Mouse (Mus musculus): ENCODE results near the gene Hyal6. TPM values are rescaled to one million over a fixed set of nuclear protein-coding genes. Genes with fewer than 3 reads are reported as not detected.

Hyal6 gene
- total and polyA plus RNA-seq, 3 experiments = not detected

- H3K4me1 ChIP-seq (ENCODE audit: control insufficient read depth in 1 of 2, insufficient read depth in 2 of 2, low read length in 2 of 2) = no peaks in the 10 kb centered on the region
- no peaks in the 10 kb centered on the region for H3K79me2 ChIP-seq (ENCODE audit: control insufficient read depth, insufficient read depth, low read length, poor library complexity)
These were observed 35.8 kb upstream of the Hyal6 start for GRCm38 (mm10) chr6:24697216-24697615.

GRCm38 (mm10) chr6:24707090-24707489, 26.0 kb upstream of the Hyal6 start:
- peak; percentile 31 for DNase-seq (ENCODE audit: low read depth, low spot score)
- Histone ChIP-seq H3K27me3 (ENCODE audit: control insufficient read depth in 1 of 2, insufficient read depth in 2 of 2, low read length in 2 of 2) (no peaks in the 10 kb centered on the region; a peak in 1 of 4 replicates), H3K79me2 (ENCODE audit: control insufficient read depth, insufficient read depth, low read length, poor library complexity) (no peaks in the 10 kb centered on the region), H3K4me3 (ENCODE audit: control insufficient read depth in 1 of 2, insufficient read depth in 1 of 2, low read depth in 2 of 2, low read length in 2 of 2) (no peak overlapping the region), H3K9ac (ENCODE audit: control insufficient read depth, low read depth, low read length, poor library complexity, severe bottlenecking) (no peak overlapping the region), H3K9me3 (replicated peaks; ENCODE audit: insufficient read depth, low read length) (no peaks in the 10 kb centered on the region), H3K36me3 (ENCODE audit: control insufficient read depth in 1 of 2, insufficient read depth in 2 of 2, low read length in 2 of 2) (no peaks in the 10 kb centered on the region), H3K4me1 (ENCODE audit: control insufficient read depth in 1 of 2, insufficient read depth in 2 of 2, low read length in 2 of 2) (no peaks in the 10 kb centered on the region), H3K27ac (ENCODE audit: control insufficient read depth, low read depth, low read length) (no peak overlapping the region)
- TF ChIP-seq USF1 (IDR thresholded peaks at IDR 0.05; ENCODE audit: low read depth, low read length) = no peak
- TF ChIP-seq NRF1 (IDR thresholded peaks at IDR 0.05; ENCODE audit: insufficient read depth, low read depth, low read length, poor library complexity, severe bottlenecking) = no peak
- TF ChIP-seq NELFE (IDR thresholded peaks at IDR 0.05; ENCODE audit: low read depth, low read length) = no peak
- TF ChIP-seq MEF2A (IDR thresholded peaks at IDR 0.05; ENCODE audit: extremely low read depth, insufficient replicate concordance, low read depth, low read length, poor library complexity, severe bottlenecking) = no peak
- TF ChIP-seq KAT2A (conservative IDR thresholded peaks at IDR 0.05; ENCODE audit: low read depth, low read length) = no peak
- no peak for TF ChIP-seq TCF12 (IDR thresholded peaks at IDR 0.05; ENCODE audit: low read depth, low read length)

More at GRCm38 (mm10) chr6:24697216-24697615, 35.8 kb upstream of the Hyal6 start:
- DNase-seq (ENCODE audit: low read depth, low spot score) = no peak
- Histone ChIP-seq H3K27ac (ENCODE audit: control insufficient read depth, low read depth, low read length) (no peak overlapping the region), H3K27me3 (ENCODE audit: control insufficient read depth in 1 of 2, insufficient read depth in 2 of 2, low read length in 2 of 2) (no peaks in the 10 kb centered on the region; a peak in 2 of 4 replicates), H3K9me3 (replicated peaks; ENCODE audit: insufficient read depth, low read length) (no peaks in the 10 kb centered on the region), H3K4me3 (ENCODE audit: control insufficient read depth in 1 of 2, insufficient read depth in 1 of 2, low read depth in 2 of 2, low read length in 2 of 2) (no peak overlapping the region), H3K9ac (ENCODE audit: control insufficient read depth, low read depth, low read length, poor library complexity, severe bottlenecking) (no peak overlapping the region), H3K36me3 (ENCODE audit: control insufficient read depth in 1 of 2, insufficient read depth in 2 of 2, low read length in 2 of 2) (no peaks in the 10 kb centered on the region)
- TF ChIP-seq MXI1 (IDR thresholded peaks at IDR 0.05; ENCODE audit: low read depth, low read length) = no peak
- no peak for TF ChIP-seq MYC (IDR thresholded peaks at IDR 0.05; ENCODE audit: low read depth, low read length)
- no peak for TF ChIP-seq CHD2 (IDR thresholded peaks at IDR 0.05; ENCODE audit: low read length)
- no peak for TF ChIP-seq POLR2A (IDR thresholded peaks at IDR 0.05; ENCODE audit: control insufficient read depth in 1 of 2, insufficient read depth in 1 of 2, low read depth in 1 of 2, low read length in 2 of 2, poor library complexity in 1 of 2)
- TF ChIP-seq JUND (IDR thresholded peaks at IDR 0.05; ENCODE audit: low read depth, low read length) = no peak
- TF ChIP-seq MAX (IDR thresholded peaks at IDR 0.05; ENCODE audit: low read length) = no peak
- no peak for TF ChIP-seq E2F4 (IDR thresholded peaks at IDR 0.05; ENCODE audit: borderline replicate concordance, low read depth, low read length)
- no peak for TF ChIP-seq ETS1 (IDR thresholded peaks at IDR 0.05; ENCODE audit: low read depth, low read length)

GRCm38 (mm10) chr6:24707499-24707898, 25.5 kb upstream of the Hyal6 start:
- H3K4me1 ChIP-seq (ENCODE audit: control insufficient read depth in 1 of 2, insufficient read depth in 2 of 2, low read length in 2 of 2) = no peaks in the 10 kb centered on the region
- no peaks in the 10 kb centered on the region for H3K36me3 ChIP-seq (ENCODE audit: control insufficient read depth in 1 of 2, insufficient read depth in 2 of 2, low read length in 2 of 2)
- DNase-seq (ENCODE audit: low read depth, low spot score) = no peak
- no peak for TF ChIP-seq ZKSCAN1 (IDR thresholded peaks at IDR 0.05; ENCODE audit: low read depth, low read length)
- TF ChIP-seq CHD1 (IDR thresholded peaks at IDR 0.05; ENCODE audit: low read depth, low read length) = no peak
- TF ChIP-seq MAX (IDR thresholded peaks at IDR 0.05; ENCODE audit: low read length) = no peak
- TF ChIP-seq TCF12 (IDR thresholded peaks at IDR 0.05; ENCODE audit: low read depth, low read length) = no peak
- TF ChIP-seq POLR2AphosphoS5 (IDR thresholded peaks at IDR 0.05; ENCODE audit: borderline replicate concordance, low read depth, low read length) = no peak
- TF ChIP-seq NRF1 (IDR thresholded peaks at IDR 0.05; ENCODE audit: insufficient read depth, low read depth, low read length, poor library complexity, severe bottlenecking) = no peak
- TF ChIP-seq ZC3H11A (IDR thresholded peaks at IDR 0.05; ENCODE audit: low read depth, low read length) = no peak
- TF ChIP-seq TBP (IDR thresholded peaks at IDR 0.05; ENCODE audit: low read depth, low read length) = no peak
- TF ChIP-seq RAD21 (IDR thresholded peaks at IDR 0.05; ENCODE audit: low read depth, low read length) = no peak
- TF ChIP-seq GATA1 (IDR thresholded peaks at IDR 0.05; ENCODE audit: low read depth, low read length) = no peak
- TF ChIP-seq RCOR1 (IDR thresholded peaks at IDR 0.05; ENCODE audit: low read depth, low read length) = no peak
- no peak overlapping the region for H3K27ac ChIP-seq (ENCODE audit: control insufficient read depth, low read depth, low read length)
- no peaks in the 10 kb centered on the region; a peak in 1 of 4 replicates for H3K27me3 ChIP-seq (ENCODE audit: control insufficient read depth in 1 of 2, insufficient read depth in 2 of 2, low read length in 2 of 2)
- H3K79me2 ChIP-seq (ENCODE audit: control insufficient read depth, insufficient read depth, low read length, poor library complexity) = no peaks in the 10 kb centered on the region
- no peaks in the 10 kb centered on the region for H3K9me3 ChIP-seq (replicated peaks; ENCODE audit: insufficient read depth, low read length)
- no peak overlapping the region for H3K4me3 ChIP-seq (ENCODE audit: control insufficient read depth in 1 of 2, insufficient read depth in 1 of 2, low read depth in 2 of 2, low read length in 2 of 2)
- H3K9ac ChIP-seq (ENCODE audit: control insufficient read depth, low read depth, low read length, poor library complexity, severe bottlenecking) = no peak overlapping the region
